Mouse (Mus musculus) mouse embryonic stem cell (cell line): ENCODE results near the gene Lyzl4.

Source experiments
- in situ Hi-C, 2 experiments: fragments of 300-500 bp; cut with MboI; formaldehyde crosslinking; loops; 1 replicate in 1 of 2; 3 replicates in 1 of 2; pipeline ENCODE4 v1.14.3; 2019 to 2020; ENCODE audit warnings: low sequenced_read_pairs in 2 of 2, low pct_unique_long_range_greater_than_20kb in 1 of 2, mixed read lengths in 1 of 2; ENCODE audit not compliant: unreplicated experiment in 1 of 2

Lyzl4 gene

DNA sequence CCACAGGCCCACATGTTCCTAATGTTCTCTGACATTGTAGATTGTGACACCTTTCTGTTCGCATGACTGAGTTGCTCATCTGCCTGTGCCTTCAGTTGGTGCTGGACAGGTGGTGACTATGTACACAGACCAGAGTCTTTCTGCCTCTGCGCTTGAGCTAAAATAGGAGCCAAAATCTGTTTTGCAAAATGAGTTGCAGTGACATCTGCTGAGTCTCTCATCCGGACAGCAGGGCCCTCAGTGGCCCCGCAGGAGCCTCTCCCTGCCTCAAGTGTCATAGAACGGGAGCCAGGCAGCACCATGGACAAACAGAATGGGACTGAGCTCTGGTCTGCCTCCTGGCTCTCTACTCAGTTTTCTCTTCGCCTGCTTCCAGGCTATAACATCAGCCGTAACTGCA, 17.9 kb upstream of the Lyzl4 start:
- in situ Hi-C loops = no loop called here

DNA sequence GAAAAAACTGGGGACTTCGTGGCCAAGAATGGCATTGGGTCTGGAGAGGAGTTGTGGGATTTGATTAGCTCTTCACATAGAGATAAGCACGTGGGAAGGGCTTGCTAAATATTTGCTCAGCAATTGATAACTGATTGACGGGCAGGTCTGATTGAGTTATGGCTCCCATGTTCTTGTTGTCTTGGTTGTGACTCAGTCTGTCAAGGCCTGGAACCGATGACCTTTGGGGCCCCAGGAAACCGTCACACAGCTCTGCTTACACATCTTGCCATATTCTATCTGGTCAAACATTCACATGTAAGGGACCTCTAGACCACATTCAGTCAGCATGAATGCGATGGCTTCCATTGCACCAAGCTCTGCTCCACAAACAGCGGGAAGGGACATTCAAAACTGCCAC, 16.4 kb upstream of the Lyzl4 start:
- in situ Hi-C loops = no loop called here

DNA sequence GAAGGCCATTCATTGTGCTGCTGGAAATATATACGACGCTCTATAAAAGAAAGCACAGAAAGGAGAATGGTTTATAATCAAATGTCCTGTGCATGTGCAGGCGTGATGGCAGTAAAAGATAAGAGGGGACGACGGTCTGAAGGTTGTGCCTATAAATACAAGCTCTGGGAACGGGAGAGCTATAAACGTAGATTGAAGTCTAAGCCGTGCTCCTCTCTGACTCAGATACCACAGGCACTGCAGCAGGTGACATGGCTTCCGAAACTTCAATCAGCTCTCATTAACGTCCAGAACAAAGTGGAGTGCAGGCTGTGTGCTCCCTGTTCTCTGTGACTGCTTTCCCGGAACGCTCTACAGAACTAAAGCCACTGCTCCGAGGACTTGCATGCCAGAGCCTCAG, 15.2 kb upstream of the Lyzl4 start:
- in situ Hi-C loops = no loop called here

DNA sequence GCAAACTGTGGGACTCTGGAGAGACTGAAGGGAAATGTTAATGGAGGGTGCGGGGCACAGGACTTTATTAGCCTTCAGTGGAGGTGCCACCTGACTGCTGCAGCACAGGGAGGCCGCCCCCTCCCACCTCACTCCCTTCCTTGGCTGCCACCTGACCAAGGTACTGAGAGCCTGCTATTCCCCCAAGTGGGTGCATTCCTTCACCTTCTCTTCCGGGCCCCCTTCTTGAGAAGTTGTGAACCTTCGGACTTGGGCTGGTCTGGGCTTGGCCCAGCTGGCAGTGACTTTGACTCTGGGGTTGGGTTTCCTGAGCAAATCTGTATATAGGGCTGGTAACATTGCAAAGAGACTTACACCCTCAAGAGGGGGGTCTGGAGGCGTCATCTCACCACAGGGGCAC, 14.4 kb upstream of the Lyzl4 start:
- in situ Hi-C loops = no loop called here

DNA sequence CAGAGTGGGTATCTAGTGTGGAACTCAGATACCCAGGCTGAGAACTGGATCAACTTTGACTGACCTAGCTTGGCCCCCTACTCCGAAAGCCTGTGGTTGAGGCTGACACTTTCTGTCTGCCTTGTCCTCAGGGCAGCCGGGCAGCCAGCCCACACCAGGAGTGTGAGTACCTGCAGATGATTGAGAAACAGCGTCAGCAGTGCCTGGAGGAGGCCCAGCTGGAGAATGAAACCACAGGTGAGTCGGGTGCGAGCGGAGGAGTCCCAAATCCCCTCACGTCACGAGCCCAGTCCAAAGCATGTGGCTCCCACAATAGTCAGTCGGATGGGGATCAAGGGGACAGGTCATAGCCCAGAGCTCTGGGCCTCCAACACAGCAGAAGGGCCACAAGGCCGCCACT, 11.8 kb upstream of the Lyzl4 start:
- in situ Hi-C loops = no loop called here

DNA sequence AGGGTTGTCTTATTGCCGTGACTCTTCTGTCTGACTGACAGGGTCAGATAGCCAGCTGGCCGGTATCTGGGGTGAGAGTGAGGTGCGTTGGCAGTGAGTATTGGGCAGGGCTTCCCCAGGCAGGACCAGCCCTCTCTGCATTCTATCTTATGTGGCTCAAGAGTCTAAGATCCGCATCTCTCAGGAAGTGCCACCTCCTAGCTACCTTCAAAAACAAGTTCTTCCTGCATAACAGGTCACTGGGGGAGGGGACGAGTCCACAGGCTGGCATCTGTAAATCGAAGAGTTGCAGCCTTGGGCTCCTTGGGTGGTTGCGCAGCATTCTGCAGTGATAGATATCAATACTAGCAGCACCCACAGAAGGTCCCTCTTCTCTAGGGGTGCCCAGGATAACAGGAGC, 5.1 kb upstream of the Lyzl4 start:
- in situ Hi-C loops = no loop called here

DNA sequence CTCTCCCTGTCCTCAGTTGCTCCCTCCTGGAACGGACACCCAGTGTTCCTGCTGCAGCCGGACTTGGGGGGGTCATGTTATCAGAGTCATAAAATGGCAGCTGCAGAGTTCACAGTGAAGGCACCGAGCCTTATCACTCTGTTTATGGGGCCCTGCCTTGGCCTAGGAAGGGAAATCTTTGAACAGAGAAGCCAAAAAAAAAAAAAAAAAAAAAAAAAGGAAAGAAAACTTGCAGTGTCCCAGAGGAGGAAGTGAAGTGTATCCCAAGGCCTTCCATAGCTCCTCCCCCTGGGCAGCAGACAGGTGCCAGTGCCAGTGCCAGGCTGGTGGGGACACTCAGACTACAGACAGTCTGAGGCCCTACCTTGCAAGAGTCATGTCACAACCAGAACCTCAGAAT, 3.0 kb upstream of the Lyzl4 start:
- in situ Hi-C loops = no loop called here

DNA sequence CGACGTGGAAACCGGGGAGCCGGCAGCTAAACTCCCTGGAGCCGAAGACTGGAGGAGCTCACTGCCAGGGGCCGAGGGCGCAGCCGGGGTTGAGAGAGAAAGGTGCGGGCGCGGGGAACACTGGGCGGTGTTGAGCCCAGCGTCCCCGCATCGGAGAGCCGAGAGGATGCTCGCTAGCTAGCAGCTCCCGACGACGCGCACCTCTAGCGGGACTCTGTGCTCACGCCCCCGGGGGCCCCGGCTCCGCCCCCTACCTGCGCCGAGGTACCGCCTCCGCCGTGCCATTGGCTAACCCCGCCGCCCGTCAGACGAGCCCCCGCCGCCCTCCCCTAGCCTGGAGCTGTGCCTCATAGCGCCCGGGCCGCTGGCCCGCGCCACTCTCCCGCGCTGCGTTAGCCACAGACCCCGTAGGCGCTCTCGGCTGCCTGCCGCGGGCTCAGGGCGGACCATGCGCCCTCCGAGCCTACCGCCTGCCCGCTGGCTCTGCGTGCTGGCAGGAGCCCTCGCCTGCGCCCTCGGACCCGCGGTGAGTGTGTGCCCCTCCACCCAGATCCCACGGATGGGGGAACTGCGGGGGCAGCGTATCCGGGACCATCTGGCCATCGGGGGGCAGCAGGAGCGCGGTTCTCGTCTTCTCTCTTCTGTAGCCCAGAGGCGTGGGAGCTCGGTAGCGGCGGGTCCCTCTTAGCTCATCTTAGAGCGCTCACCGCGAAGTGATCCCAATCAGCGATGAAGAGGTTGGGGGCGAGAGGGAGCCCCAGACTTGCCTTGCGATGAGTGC, 695 bp upstream of the Lyzl4 start, which contains the start of gene Vipr1:
Gene Vipr1 (plus strand): TSS at position 316 of the 781 bp plus-strand sequence.
- in situ Hi-C loops = no loop called here

DNA sequence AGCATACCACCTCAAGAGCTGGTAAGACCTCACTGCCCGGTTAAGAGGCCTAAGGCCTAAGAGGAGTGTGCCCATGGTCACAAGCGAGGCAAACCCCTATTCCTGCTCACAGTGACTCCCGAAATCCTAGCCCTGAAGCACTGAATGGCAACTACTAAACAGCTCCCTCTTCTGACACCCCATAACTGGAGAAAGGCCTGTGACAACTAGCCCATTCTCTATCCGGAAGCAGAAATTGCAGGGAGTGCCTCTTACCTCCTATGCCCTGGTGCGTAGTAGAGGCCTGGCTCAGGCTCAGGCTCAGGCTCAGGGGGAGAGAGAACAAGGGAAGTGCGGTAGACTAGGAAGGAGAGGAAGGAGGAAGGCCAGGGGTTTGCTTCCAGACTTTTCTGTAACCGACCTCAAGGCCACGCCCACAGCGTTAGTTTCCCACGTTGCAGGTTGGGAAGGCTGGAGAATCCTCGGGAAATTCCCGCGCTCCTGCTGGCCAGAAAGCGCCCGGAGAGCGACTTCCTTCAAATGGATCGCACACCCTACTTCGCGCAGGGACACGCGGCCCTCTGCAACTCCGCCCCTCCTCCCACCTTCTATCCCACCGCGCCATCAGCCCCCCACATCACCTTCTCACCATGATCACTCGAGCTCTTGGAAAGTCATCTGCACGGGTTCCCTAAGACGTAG, 521 bp downstream of the Lyzl4 start:
- in situ Hi-C loops = no loop called here

DNA sequence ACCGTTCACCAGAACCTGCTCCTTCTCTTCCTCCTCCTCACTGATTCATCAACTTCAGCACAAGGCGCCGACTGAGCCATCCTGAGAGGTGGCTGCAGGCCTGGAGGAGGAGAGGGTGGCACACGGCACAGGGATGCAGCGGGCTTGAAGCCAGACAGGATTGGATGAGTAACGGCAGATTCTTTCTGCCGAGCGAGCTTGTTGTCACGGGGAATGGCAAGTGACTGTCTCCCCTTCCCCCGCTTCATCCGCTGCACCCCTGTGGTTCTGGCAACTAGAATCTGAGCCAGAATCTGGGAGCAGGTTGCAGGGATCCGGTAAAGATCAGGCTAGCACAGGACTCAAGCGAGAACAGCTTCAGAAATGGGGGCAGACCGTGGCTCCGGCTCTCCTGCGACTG, 2.1 kb downstream of the Lyzl4 start:
- in situ Hi-C loops = no loop called here

DNA sequence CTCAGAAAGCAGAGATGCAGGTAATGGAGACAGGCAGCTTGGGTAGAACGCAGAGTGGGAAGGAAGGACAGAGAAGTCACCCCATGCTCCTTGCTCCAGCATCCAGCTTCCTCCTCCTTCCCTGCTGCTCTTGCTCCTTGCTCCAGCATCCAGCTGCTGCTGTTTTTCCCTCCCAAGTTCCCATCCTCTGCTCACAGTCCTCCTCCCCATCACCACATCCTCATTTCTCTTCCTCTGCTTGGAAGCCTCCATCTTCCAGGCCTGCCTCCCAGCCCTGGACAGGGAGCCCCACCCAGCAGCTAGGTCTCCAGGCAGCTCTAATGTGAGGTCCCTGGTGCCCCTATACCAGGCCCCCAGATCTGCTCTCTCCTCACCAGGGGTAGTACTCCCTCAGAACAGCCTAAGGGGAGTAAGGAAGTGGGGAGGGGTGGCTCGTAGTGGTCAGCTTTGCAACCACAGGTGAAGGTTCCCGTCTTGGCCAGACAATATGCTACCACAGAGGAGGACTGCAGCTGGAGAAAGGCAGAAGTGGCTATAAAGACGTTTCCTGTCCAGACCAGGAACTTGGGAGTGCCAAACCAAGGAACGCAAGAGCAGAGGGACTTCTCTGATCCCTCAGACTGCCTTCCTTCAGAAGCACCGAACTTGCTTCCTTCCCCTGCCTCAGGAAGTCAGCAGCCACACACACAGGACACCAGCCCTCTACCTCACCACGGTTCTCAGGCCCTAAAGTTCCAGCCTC, 5.9 kb downstream of the Lyzl4 start:
- in situ Hi-C loops = no loop called here

DNA sequence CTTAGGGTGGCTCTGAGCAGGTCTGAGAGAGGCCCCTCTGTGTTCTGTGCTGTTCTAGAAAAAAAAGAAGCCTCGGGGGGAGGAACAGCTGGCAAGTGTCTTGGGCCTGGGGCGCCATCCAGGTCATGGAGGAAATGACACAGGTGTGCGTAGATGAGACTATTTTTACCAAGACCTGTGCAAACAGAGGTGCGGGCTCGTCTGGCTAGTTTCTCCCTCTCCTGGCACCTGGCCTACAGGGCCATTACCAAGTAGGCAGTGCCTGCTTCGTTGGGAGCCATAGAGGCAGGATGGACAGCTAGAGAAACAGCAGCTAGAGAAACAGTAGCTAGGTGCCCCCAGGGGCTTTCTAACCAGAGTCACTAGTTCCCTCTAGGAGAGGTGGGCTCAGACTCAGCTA, 8.6 kb downstream of the Lyzl4 start:
- in situ Hi-C loops = no loop called here

DNA sequence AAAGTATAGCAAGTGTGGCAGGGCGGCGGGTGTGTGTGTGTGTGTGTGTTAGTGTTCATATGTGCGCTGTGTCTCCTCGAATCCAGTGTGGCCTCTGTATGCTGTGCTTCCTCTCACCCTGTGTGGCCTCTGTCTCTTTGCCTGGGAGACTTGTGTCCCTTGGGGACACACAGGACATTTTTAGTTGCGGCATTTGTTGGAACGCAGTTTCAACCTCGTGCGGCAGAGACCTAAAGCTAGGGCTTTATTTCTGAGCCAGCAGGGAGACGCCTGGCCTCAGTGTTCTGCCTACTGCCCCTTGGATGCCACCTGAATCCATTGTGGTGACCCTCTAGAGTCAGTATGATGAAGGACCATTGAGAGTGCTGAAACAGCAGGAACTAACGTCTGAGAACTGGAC, 9.0 kb downstream of the Lyzl4 start:
- in situ Hi-C loops = no loop called here

DNA sequence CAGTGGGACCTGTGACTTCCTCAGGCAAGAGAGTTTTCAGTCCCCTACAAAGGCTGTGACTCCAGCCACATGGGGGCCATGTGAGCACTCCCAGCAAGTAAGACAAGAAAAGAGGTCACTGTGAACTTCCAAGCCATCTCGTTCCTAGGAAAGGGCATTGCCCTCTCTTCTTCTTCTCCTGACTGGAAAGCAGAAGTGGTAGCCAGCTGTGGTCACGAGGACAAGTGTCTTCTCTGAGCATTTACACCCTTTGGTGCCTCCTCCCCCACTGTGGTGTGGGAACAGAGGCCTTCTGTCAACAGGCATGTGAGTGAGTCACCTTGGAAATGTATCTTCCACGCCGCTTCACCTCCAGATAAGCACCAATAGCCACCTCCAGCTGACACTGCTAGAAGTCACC, 9.9 kb downstream of the Lyzl4 start:
- in situ Hi-C loops = no loop called here

DNA sequence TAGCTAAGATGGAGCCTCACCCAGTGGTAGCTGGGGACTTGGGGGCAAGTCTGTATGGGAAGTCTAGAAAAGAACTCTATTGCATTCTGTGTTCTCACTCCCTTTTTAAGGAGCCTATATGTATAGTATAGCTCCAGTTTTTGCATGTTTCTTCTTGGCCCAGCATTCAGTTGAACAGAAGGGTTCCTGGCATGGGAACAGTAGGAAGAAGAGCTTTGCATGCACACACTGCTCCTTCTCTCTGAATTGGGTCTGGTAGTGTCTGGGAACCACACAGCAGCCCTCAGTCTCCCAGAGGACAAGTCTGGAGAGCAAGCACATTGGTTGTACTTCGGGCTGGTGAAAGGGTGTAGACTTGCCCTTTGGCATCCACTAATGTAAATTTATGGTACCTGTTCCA, 11.3 kb downstream of the Lyzl4 start:
- in situ Hi-C loops = no loop called here

DNA sequence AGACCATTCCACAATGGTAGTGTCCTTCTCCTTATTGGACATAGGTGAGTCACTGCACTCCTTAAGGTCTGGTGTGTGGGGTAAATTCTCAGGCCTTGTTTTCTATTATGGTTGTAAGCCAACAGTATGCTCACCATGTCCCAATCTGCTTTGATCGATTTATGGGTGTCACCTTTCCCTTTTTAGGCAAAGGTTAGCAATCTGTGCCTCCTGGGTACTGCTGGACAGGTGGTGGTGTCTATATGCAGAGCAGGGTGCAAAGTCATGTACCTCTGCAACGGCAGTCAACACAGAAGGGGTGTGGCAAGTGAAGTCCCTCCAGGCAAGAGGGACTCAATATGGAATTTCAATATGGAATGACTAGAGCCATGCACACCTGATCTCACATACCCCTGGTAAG, 17.0 kb downstream of the Lyzl4 start:
- in situ Hi-C loops = loop anchor here in 1 of 2 experiments (25.0 kb wide), 1 partner anchor 363 kb away; no protein-coding TSS in a partner anchor

DNA sequence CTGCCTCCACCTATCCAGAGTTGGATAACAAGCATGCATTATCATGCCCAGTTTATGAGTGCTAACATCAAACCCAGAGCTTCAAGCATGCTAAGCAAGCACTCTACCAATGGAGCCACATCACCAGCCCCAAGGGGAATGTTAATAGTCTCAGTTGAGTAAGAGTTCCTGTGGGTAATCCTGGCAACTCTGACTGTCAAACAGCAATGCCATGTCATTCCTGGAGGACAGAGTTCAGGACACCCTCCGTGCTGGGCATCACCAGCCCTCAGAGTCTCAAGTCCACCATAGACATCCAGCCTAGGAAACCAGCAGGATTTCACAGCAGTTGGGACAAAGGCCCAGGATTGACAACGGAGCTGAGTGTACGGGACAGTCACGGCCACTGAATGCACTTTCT, 18.7 kb downstream of the Lyzl4 start:
- in situ Hi-C loops = loop anchor here in 1 of 2 experiments (25.0 kb wide), 1 partner anchor 361 kb away; no protein-coding TSS in a partner anchor

DNA sequence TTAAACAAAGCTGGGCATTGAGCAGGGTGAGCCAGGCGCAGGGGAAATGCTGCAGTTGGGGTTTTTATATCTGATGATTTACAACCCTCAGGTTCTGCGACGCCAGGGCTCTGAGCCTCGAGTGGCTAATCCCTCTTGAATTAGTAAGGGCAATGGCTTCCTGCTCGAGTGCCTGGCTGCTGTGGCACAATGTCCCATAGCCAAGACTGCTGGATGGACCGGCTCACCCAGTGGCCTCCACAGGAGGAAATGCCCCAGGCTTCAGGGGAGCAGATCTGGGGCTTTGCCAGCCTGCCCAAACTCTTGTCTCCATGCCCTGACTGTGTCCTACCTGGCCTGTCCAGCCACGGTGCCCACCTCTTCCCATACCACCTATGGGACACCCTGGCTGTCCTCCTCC, 22.5 kb downstream of the Lyzl4 start:
- in situ Hi-C loops = loop anchor here in 1 of 2 experiments (25.0 kb wide), 1 partner anchor 357 kb away; no protein-coding TSS in a partner anchor

DNA sequence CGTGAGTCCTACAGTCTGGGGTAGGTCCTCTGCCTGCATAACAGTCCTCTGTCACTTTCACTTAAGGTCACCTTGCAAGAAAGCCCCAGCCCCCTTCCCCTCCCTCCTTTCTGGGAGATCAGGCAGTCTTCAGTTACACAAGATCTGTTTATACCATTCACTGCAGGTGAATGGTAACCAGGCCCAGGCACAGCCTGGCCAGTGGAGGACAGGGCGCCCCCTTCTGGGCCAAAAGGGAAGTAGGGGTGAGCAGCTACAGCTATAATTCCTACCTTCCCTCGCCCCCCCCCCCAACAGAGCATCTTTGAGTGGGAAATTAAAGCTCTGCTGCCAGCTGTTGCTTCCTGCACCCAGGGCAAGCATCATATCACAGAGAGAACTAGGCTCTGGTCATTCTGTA, 25.4 kb downstream of the Lyzl4 start:
- in situ Hi-C loops = loop anchor here in 1 of 2 experiments (25.0 kb wide), 1 partner anchor 354 kb away; no protein-coding TSS in a partner anchor
